Mouse (Mus musculus) layer of hippocampus, postnatal 10 days (tissue): ENCODE measurements at regions not wholly inside any gene's neighbourhood (a gene's known extent, or its start where the extent isn't known, plus 50 kb on each side); places are given as distances from the start of the nearest gene placed in this dataset.

ENCODE experiments used
- DNase-seq, 2 experiments: peaks; one replicate each; pipeline ENCODE4 v3.0.0; 2021; ENCODE audit warnings: low spot score in 2 of 2

- no peak for DNase-seq
These were observed 317.0 kb downstream of the Prr30 start for GRCm38 (mm10) chr14:100883115-100883514.

- DNase-seq: no peak
These were observed 320.0 kb downstream of the Prr30 start for GRCm38 (mm10) chr14:100880103-100880502.

- DNase-seq: no peak
These were observed 332.3 kb downstream of the Prr30 start for GRCm38 (mm10) chr14:100867790-100868189.

GRCm38 (mm10) chr14:100864792-100865191 is 335.3 kb downstream of the Prr30 start:
- no peak for DNase-seq

GRCm38 (mm10) chr14:100864164-100864563 is 336.0 kb downstream of the Prr30 start:
- DNase-seq: no peak

- DNase-seq: no peak
These were observed 357.3 kb downstream of the Prr30 start for GRCm38 (mm10) chr14:100842828-100843227.
